Comparison of ENCODE assay signal across 8 mouse cellular contexts in genomic region chr4:99828337-99828736, GRCm38 (mm10). TPM values are rescaled to one million over a fixed set of nuclear protein-coding genes. Genes with fewer than 3 reads are reported as not detected.
DNase-seq lines count a peak whose midpoint lies in the region; ATAC-seq and TF ChIP-seq lines count a peak whose summit lies in the region.

No protein-coding gene starts in this region.

- 47% methylated on average over 4 of the region's 4 CpGs for WGBS in kidney, embryonic 15.5 days
- 62% methylated on average over 4 of the region's 4 CpGs for WGBS in embryonic facial prominence, embryonic 11.5 days
- WGBS in intestine, embryonic 15.5 days: 60% methylated on average over 4 of the region's 4 CpGs
- WGBS in midbrain, postnatal 0 days: 43% methylated on average over 4 of the region's 4 CpGs

- no peaks in the 10 kb centered on the region for H3K9me3 ChIP-seq in kidney, embryonic 15.5 days (replicated peaks)
- no peaks in the 10 kb centered on the region for H3K9me3 ChIP-seq in embryonic facial prominence, embryonic 11.5 days (replicated peaks; ENCODE audit: control insufficient read depth, low read length)
- no peaks in the 10 kb centered on the region for H3K9me3 ChIP-seq in intestine, embryonic 15.5 days
- H3K9me3 ChIP-seq in midbrain, postnatal 0 days (ENCODE audit: low read length): no peaks in the 10 kb centered on the region

- no peaks in the 10 kb centered on the region for H3K27me3 ChIP-seq in kidney, embryonic 15.5 days
- H3K27me3 ChIP-seq in embryonic facial prominence, embryonic 11.5 days (ENCODE audit: control insufficient read depth, insufficient read depth, low read length): no peaks in the 10 kb centered on the region
- no peaks in the 10 kb centered on the region for H3K27me3 ChIP-seq in intestine, embryonic 15.5 days (replicated peaks)
- H3K27me3 ChIP-seq in midbrain, postnatal 0 days (ENCODE audit: insufficient read depth, low read length): no peaks in the 10 kb centered on the region

- peak overlapping the region; percentile 73; the same call in 1 of the 2 replicates for H3K9ac ChIP-seq in kidney, embryonic 15.5 days
- H3K9ac ChIP-seq in embryonic facial prominence, embryonic 11.5 days (replicated peaks; ENCODE audit: low read length): no peak overlapping the region
- H3K9ac ChIP-seq in intestine, embryonic 15.5 days: no peak overlapping the region
- H3K9ac ChIP-seq in midbrain, postnatal 0 days (replicated peaks; ENCODE audit: low read length, poor library complexity, severe bottlenecking): no peak overlapping the region

- H3K4me1 ChIP-seq in kidney, embryonic 15.5 days: peaks cover 12% of the 10 kb centered on the region
- no peaks in the 10 kb centered on the region for H3K4me1 ChIP-seq in embryonic facial prominence, embryonic 11.5 days (ENCODE audit: control insufficient read depth, insufficient read depth, low read length)
- no peaks in the 10 kb centered on the region for H3K4me1 ChIP-seq in intestine, embryonic 15.5 days (replicated peaks)
- no peaks in the 10 kb centered on the region for H3K4me1 ChIP-seq in midbrain, postnatal 0 days (ENCODE audit: insufficient read depth, low read length)

- no peak for DNase-seq in kidney, adult 18-20 months
- no peak for DNase-seq in embryonic facial prominence, embryonic 11.5 days (ENCODE audit: low spot score)
- DNase-seq in midbrain, postnatal 0 days (ENCODE audit: low spot score): no peak
- no peak for DNase-seq in left cerebral cortex, adult 11 months (ENCODE audit: low spot score)
- DNase-seq in urinary bladder, postnatal 14 days (ENCODE audit: low spot score): no peak
- no peak for DNase-seq in layer of hippocampus, postnatal 25 days (ENCODE audit: extremely low spot score in 1 of 2, low spot score in 1 of 2)

- H3K4me2 ChIP-seq in kidney, embryonic 15.5 days: peak overlapping the region; percentile 75
- no peak overlapping the region; the same call in none of the 2 replicates for H3K4me2 ChIP-seq in embryonic facial prominence, embryonic 11.5 days (ENCODE audit: low read depth, low read length)
- H3K4me2 ChIP-seq in intestine, embryonic 15.5 days (replicated peaks): peak overlapping the region; percentile 61
- peak overlapping the region; percentile 58 for H3K4me2 ChIP-seq in midbrain, postnatal 0 days (ENCODE audit: low read depth, low read length, poor library complexity, severe bottlenecking)

- no peak for TF ChIP-seq CTCF in midbrain, postnatal 0 days (IDR thresholded peaks at IDR 0.05)

- ATAC-seq in kidney, embryonic 15.5 days (replicated peaks; ENCODE audit: low FRiP score): no peak
- ATAC-seq in embryonic facial prominence, embryonic 11.5 days (replicated peaks; ENCODE audit: insufficient number of reproducible peaks, low FRiP score, low TSS enrichment, low read depth): no peak
- no peak for ATAC-seq in intestine, embryonic 15.5 days
- no peak for ATAC-seq in midbrain, postnatal 0 days (ENCODE audit: low FRiP score)

- 0 out of 2 replicates have a peak, but pooled peaks cover 6% of the 10 kb centered on the region for H3K36me3 ChIP-seq in kidney, embryonic 15.5 days
- H3K36me3 ChIP-seq in embryonic facial prominence, embryonic 11.5 days (replicated peaks; ENCODE audit: control insufficient read depth, insufficient read depth, low read depth, low read length): no peaks in the 10 kb centered on the region
- no peaks in the 10 kb centered on the region for H3K36me3 ChIP-seq in intestine, embryonic 15.5 days
- H3K36me3 ChIP-seq in midbrain, postnatal 0 days (ENCODE audit: insufficient read depth, low read length): no peaks in the 10 kb centered on the region

- H3K27ac ChIP-seq in kidney, embryonic 15.5 days: no peak overlapping the region
- H3K27ac ChIP-seq in embryonic facial prominence, embryonic 11.5 days (replicated peaks; ENCODE audit: low read depth, low read length): no peak overlapping the region
- H3K27ac ChIP-seq in intestine, embryonic 15.5 days: no peak overlapping the region
- H3K27ac ChIP-seq in midbrain, postnatal 0 days (ENCODE audit: low read depth, low read length): no peak overlapping the region

- peak overlapping the region; percentile 85 for H3K4me3 ChIP-seq in kidney, embryonic 15.5 days (replicated peaks)
- H3K4me3 ChIP-seq in embryonic facial prominence, embryonic 11.5 days (ENCODE audit: low read depth, low read length): peak overlapping the region; percentile 69
- H3K4me3 ChIP-seq in intestine, embryonic 15.5 days (replicated peaks): peak overlapping the region; percentile 61
- peak overlapping the region; percentile 61 for H3K4me3 ChIP-seq in midbrain, postnatal 0 days (ENCODE audit: low read depth, low read length)

RNA-seq across cellular contexts. Expression of gene Efcab7, which starts 0.7 kb away (rescaled TPM):
- polyA plus RNA-seq in kidney, embryonic 15.5 days (2015; fragmentation: Nextera tagmentation; extraction: Ambion mirVana): 21.3 and 24.1 TPM in 2 replicates
- polyA plus RNA-seq in embryonic facial prominence, embryonic 11.5 days (2014; fragmentation: Nextera tagmentation; extraction: Ambion mirVana): 29.5 and 35.1 TPM in 2 replicates
- polyA plus RNA-seq in intestine, embryonic 15.5 days (2015; fragmentation: Nextera tagmentation; extraction: Ambion mirVana): 13.1 and 20.1 TPM in 2 replicates
- total RNA-seq in midbrain, postnatal 0 days (2014; rRNA removed): 8.6 and 19.4 TPM in 2 replicates
- 8.3 and 10.0 TPM in 2 replicates for polyA plus RNA-seq in midbrain, postnatal 0 days (2015; fragmentation: Nextera tagmentation; extraction: Ambion mirVana)
- total RNA-seq in layer of hippocampus, postnatal 25 days (2021): 1 to 10 TPM; 9.1 to 9.5 TPM
